Mouse (Mus musculus) ES-Bruce4 (cell line): ENCODE data around the gene Myo9b.

Experiments
- CTCF ChIP-seq: IDR thresholded peaks from one replicate; pipeline ENCODE4 v1.8.1; 2011; ENCODE audit warnings: low read depth, low read length
- POLR2A ChIP-seq: IDR thresholded peaks from one replicate; pipeline ENCODE4 v1.8.1; 2011; ENCODE audit warnings: low read length; ENCODE audit not compliant: insufficient read depth

DNA sequence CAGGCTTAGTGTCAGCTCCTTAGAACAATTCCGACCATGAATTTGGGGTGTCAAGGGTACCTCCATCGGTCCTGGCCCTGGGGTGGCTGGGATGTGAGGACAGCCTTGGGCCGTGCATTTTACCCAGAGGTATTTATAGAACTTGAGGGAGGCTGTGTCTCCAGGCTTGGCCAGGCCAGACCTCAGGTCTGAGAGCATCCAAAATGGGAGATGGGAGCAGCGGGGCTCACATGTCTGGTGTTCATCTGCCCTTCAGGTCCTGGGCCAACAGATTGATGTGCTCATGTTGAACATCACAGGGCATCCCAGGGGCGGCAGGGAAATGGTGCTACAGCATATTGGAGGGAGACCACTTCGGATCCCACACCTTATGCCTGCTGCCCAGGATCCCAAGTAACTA, 18.8 kb downstream of the Myo9b start:
- no peak for TF ChIP-seq CTCF
- no peak for TF ChIP-seq POLR2A
